Mouse (Mus musculus) lung, postnatal 0 days (tissue): Measurements from ENCODE around the gene Fam184a.
A peak's percentile ranks its signal among the peaks of the same experiment; 100 is the strongest.

ENCODE experiments used
- CTCF ChIP-seq: IDR thresholded peaks from 2 replicates; pipeline ENCODE4 v1.5.1; 2016; ENCODE audit warnings: antibody characterized with exemption, mild to moderate bottlenecking
- EP300 ChIP-seq: IDR thresholded peaks from 2 replicates; pipeline ENCODE4 v1.6.1; 2016; ENCODE audit warnings: antibody characterized with exemption, mild to moderate bottlenecking, control low read depth

- TF ChIP-seq CTCF (peak; percentile 24; the same call in 1 of the 2 replicates), EP300 (no peak)
These were observed 145.6 kb downstream of the Fam184a start for GRCm38 (mm10) chr10:53605328-53605727.
